Mouse (Mus musculus) kidney, adult 11 months (tissue): ENCODE results near the gene Gpbp1.
A peak's percentile ranks its signal among the peaks of the same experiment; 100 is the strongest.

ENCODE experiments used
- DNase-seq: peaks from one replicate; pipeline ENCODE4 v3.0.0; 2022

Gene Gpbp1

DNA sequence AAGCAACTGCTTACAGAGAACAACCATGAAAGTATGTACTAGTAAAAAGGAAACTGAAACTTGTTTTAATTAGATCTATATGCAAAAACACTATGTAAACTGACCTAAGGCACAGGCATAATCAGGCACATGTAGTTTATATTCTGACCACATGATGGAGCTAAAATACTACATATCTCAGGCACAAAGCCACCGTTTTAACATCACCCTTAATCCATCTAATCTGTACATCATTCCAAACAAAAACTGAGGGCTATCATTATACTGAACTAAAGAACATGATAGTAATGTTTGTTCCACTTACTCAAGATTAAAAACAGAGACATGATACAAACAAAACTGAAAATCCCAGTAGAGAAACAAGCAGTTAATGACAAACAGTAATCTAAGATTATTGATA is 28.5 kb downstream of the Gpbp1 start:
- no peak for DNase-seq

DNA sequence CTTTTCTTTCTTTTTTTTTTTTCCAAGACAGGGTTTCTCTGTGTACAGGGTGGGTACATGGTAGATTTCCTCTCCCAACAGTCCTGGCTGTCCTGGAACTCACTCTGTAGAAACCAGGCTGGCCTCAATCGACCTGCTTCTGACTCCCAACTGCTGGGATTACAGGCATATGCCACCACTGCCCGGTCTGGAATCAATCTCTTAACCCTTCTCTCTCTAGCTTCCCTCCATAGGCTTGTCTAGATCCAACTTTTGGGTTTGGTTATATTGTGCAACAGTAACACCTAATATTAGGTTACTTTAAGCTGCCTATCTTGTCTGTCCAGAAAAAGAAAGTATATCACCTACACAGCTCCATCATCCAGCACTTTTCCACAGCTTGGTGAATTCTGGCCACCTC is 33.1 kb downstream of the Gpbp1 start:
- DNase-seq = no peak

DNA sequence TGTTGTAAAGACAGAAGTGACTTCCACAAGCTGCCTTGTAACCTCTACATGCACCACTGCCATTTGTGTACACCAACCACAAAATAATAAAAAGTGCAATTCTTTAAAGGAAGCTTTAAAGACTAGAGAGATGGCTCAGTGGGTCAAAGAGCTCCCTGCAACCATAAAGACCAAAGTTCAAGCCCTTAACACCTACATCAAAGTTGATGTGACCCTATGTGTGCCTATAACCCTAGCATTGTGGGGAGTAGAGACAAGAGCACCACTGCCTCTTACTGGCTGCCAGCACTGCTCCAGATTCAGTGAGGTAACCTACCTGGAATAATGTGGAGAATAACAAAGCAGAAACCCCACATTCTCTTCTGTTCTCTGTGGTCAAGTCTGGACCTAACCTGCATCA is 45.6 kb downstream of the Gpbp1 start:
- DNase-seq = no peak

DNA sequence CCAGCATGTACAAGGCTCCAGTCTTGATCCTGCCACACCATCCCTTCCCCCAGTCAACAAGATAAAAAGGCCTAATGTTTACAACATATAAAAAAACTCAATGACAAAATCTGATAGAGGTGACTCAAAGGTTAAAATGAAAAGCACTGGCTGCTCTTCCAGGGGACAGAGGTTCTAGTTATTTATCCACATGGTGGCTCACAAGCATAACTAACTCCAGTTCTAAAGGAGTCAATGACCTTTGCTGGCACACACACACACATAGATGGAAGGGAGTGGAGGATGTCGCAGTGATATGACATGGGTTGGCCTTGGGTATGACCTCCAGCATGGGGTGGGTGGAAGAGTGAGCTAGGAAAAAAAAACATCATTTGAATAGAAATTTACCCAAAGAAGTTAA is 58.7 kb downstream of the Gpbp1 start:
- peak; percentile 9 for DNase-seq

DNA sequence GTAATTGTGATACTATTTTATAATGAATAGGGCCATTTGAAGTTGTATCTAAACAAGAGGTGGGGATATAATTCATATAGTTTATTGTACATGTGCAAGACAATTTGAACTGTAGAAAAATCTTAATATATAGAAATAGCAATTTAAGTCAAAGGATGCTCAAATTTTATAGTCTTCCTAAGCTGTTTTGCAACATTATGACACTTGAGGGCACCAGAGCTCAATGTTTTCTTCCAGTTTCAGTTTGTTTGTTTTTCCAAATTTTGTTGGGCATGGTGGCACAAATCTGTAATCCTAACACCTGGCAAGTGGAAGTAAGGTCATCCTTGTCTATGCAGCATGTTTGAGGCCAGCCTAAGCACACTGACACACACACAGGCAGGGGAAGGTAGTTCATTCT is 68.6 kb downstream of the Gpbp1 start:
- no peak for DNase-seq

DNA sequence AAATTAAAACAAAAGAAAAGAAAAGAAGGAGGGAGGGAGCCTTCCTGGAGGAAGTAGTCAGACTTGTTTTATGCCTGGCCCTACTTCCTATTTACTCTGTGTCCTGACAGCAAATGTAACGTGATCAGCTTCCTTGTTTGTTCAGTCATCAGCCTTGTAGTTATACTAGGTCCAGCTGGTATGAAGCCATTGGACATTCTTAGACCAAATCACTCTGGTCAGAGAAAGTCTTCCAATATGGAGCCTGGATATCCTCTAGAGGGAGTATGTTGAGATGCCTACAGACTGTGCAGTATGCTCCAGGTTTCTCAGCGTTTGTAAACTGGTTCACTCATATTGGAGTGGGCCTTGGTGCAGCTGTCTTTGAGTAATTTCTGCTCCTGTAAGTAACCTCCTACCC is 71.8 kb downstream of the Gpbp1 start:
- DNase-seq = no peak

DNA sequence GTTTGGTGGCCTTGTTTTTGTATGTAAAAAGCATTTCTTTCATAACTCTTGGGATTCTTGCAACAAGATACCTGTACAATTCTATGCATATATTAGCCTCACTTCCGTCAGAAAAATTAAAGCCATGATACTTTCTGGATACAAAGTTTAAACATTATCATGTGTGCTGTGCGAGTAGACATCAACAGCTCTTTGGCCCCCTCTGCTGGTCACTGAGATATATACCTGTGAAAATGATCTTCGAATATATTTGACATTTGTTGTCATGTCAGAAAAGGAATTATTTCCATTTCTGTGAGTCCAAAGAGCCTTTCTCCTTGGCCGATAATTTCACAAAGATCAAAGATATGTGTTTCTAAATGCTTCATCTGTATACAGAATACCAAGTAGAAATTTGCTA is 76.8 kb downstream of the Gpbp1 start:
- DNase-seq = no peak

DNA sequence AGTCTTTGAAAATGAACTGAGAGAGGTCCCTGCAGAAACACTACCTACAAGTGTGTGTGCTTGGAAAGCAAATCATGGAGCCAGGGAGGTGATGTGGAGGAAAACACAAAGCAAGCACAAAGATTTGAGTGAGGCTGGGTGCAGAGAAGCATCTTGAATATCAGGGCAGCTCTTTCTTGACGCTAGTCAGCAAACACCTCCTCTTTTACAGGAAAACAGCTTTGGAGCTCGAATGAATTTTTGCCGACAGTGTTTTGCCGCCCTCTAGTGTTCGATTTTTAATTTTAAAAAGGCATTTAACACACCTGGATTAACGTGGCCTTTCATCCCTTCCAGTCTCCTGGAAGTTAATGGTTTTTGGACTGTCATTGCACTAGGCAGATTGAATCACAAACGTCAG is 79.1 kb downstream of the Gpbp1 start:
- no peak for DNase-seq

DNA sequence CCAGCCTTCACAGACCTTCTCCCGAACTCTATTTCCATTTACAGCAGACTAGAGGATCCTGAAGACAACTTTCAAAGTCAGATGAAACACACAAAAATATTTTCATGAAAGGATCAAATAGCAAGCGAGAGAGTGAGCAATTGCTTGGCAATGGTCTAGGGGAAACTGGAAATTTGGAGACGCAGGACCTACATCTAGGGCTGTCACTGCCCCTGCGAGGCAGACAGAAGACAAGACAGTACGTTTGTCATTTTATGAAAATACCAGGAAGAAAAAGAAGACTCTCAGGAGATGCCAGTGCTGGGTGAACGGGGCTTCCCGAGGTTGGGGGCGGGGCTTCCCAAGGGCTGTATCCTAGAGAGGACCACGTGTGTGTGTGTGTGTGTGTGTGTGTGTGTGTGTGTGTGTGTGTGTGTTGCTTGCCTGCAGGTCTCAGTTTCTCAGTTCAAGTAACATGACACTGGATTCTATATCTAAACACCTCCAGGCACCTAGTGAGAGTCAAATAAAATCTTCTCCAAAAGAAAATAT is 83.0 kb downstream of the Gpbp1 start:
- no peak for DNase-seq

DNA sequence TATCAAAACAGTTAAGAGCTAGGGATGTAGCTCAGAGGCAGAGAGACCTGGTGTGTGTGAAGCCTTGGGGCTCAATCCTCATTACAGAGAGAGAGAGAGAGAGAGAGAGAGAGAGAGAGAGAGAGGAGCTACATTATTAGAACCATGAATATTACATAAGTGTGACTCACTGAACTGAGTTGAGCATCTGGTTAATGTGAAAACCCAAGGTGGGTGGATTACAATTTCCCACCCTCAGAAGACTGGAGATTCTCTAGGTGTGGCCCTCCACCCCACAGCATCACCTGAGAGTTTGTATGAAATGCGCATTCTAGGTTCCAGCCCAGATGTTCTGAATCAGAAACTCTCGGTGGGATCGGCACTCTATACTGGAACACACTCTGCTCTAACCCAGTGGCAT is 84.0 kb downstream of the Gpbp1 start:
- no peak for DNase-seq

DNA sequence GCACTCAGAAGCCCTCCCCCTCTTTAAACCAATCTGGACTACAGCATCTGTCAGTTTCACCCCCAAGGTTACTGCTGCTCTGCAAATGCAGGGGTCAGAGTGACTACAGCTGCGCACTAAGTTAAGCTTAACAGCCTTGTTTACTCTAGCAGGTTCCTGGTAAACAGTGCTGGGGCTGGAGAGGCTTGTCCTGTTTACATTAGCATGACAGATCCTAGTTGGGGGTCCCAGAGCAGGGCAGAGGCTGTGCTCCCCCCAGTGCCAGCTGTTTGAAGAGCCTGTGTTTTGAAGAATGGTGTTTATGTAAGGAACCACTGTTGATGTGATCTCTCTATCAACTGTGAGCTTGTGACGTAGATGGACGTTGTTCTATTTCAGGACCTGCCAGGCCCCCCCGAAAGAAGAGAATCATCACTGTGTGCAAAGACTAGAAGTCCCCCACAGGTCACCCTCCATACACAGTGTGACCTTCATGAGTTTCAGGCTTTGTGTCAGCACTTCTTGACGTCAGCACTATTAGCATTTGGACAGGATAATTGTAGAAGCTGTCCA is 92.2 kb downstream of the Gpbp1 start:
- no peak for DNase-seq

DNA sequence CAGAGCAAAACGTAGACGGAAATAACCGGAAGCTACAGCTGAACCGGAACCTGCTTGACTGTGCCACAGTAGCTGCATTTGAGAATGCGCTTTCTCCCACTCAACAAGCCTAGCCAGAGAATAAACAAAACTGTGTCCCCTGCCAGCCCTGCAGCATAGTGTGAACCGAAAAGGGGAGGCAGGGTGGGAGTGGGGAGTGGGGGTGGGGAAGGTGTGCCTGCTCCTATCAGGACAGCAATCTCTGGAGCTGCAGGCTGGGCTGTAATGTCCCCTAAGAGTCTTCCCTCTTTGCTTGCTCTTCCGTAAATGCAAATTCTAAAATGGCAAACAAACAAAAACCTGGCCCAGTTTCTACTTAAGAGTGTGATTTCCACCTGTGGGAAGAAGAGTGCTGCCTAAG is 92.8 kb downstream of the Gpbp1 start:
- no peak for DNase-seq

DNA sequence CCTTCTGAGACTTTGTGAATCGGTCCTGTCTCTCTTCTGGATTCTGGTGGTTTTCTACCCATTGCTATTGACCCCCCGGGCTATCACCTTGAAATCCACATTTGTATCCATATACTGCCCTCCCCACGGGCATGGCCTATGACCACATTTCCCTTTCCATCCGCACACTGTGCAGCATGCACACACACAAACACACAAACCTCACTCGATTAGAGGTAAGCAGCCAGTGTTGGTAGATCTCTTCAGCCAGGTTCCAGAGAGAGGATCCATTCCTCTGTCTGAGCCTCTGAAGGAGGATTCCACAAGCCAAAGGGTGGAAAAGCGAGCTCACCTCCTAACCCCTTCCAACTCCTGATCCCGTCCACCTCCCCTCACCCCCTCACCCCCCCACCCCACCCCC is 94.4 kb downstream of the Gpbp1 start:
- no peak for DNase-seq

DNA sequence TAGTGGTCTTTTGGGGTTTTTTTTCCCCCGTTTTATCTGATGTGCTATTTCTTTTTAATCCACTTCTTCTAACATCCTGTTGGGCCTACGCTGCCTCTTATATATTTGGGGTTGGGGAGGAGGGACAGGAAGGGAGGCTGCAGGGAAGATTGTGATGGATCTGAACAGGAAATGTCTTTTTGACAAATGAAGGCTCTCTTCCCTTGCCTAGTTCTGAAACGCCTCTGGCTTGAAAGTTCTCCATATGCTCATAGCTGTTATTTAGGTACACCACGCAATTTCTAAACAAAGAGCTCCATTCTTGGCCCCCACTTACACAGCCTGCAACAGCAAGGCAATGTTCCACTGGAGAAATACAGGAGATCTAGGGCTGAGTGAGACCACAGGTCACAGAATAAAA is 95.0 kb downstream of the Gpbp1 start:
- DNase-seq = no peak

DNA sequence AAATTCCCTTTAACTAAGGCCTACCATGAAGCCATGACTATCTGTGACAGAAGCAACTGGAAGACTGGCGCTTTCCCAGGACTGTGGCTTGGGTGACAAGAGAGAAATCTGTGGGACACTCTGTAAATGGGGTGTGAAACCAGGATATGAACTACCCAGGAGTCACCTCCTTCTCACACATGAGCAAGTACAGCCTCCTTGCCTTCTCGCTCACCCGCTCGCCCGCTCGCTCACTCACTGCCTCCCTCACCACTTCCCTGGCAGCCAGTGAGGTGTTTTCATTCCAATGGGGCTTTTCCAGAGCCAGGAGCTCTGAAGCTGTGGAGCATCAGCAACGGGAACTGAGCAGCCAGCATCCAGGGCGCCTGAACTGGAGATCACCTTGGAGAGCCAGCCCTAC is 95.6 kb downstream of the Gpbp1 start:
- no peak for DNase-seq

DNA sequence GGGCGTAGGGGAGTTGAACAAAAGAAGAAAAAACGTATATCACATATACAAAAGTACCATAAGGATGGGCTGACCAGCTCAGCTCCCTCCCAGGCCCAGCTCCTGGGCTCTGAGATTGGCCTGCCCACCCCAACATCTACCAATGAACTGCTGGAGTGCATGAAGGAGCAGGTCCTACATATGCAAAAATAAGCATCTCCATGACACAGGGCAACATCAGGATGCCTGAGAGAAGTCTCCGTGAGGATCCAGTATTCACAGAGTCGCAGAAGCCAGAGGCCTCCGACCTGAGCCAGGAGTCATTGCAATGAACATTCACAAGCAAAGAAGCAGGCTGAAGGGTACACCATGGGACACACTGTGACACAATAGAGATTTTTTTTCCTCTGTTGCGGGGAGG is 96.5 kb downstream of the Gpbp1 start:
- DNase-seq = no peak

DNA sequence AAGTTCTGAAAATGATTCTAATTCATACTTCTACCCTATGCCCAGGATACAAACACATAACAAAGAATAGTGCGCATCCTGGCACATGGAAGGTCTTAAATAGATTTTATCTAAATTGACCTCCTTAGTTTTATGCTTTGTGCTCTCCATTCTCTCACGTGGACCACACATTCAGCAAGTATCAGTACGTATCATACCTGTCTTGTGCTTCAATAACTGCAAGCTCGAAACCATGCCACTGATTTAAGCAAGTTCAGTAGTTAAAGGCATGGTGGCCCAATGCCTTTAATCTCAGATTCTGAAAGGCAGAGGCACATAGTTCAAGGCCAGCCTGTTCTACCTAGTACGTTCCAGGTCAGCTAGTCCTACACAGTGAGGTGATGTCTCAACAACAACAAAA is 98.5 kb downstream of the Gpbp1 start:
- no peak for DNase-seq

DNA sequence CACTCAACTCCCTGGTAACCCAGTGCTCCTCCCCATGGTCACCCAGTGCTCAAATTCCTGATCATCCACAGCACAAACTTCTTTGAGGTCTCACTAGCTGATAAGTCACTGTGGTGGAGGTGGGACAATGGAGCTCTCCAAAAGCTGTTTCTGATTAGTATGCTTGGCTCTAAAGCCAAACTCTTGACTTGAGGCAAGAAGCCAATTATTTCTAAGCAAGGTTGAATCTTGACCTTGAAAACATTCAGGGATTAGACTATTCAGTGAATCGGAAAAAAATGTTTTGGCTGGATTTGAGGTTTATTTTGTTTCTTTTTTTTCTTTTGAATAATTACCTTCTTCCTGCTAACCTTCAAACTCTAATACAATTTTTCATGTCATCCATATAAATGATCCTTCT is 98.9 kb downstream of the Gpbp1 start:
- DNase-seq = no peak

DNA sequence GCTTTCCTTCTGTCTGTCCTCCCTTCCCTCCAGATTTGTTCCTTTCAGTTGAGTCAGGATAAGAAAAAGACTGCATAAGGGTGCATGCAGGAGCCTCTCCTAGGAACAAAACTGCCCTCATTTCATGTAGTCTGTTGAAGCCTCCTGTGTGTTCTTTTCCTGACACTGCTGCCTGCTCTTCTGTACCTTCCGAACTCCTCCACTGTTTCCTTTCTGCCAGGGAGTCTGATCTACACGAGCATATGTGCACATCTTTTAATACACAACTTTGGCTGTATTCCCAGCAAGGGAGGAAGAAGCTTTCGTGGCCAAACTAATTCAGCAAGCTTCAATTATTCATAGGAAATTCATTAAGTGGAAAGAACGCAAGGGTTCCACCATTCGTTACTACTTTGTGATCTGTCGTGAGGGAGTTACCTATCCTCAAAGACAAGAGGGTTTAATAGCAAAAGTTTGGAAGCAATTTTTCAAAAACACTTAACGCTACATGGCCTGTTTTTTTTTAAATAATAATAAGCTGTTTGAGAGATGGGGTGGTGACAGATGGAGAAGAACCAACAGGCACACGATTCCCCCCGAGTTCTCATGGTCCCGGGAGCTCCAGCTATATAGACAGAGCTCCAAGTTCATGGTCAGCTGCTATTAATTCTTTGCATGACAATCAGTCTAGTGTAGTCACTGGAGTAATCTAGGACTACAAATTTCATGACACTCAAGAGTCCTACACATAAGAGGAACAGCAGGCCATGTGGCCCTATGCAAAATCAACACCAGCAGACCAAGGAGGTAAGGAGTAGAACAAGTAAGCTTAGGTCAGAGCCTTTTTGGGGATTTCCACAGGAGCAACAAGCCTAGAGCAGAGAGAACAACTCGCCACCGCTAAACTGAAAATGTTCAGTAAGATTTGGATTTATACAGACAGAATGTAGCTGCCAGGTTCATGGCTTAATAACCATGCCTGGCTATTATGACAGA is 105.6 kb downstream of the Gpbp1 start:
- DNase-seq = no peak
